17 mouse cellular contexts compared by ENCODE assay signal in genomic region chr2:7147303-7147702, GRCm38 (mm10).
"Had no signal": no experiment of that assay in that cellular context is flagged by ENCODE, and none has a peak within 500 bp of the region (broad histone marks: within the 10 kb centered on the region; RNA-seq: fewer than 3 reads in every experiment).

No protein-coding gene starts in this region.

- H3K9ac ChIP-seq: liver, embryonic 13.5 days; midbrain, embryonic 12.5 days; midbrain, embryonic 15.5 days had no signal

- H3K27me3 ChIP-seq: liver, embryonic 13.5 days; midbrain, embryonic 12.5 days; midbrain, embryonic 15.5 days had no signal

- H3K4me3 ChIP-seq: liver, embryonic 13.5 days; midbrain, embryonic 12.5 days; midbrain, embryonic 15.5 days; myocyte had no signal

- H3K27ac ChIP-seq: kidney, postnatal 0 days; liver, embryonic 13.5 days; midbrain, embryonic 12.5 days; midbrain, embryonic 15.5 days; stomach, postnatal 0 days had no signal

- H3K4me2 ChIP-seq: liver, embryonic 13.5 days; midbrain, embryonic 12.5 days; midbrain, embryonic 15.5 days had no signal

- H3K4me1 ChIP-seq: liver, embryonic 13.5 days; midbrain, embryonic 12.5 days; midbrain, embryonic 15.5 days had no signal

- H3K36me3 ChIP-seq: liver, embryonic 13.5 days; midbrain, embryonic 12.5 days; midbrain, embryonic 15.5 days had no signal

- H3K9me3 ChIP-seq: liver, embryonic 13.5 days; midbrain, embryonic 12.5 days; midbrain, embryonic 15.5 days had no signal

- DNase-seq: kidney, adult 2 months; kidney, postnatal 25 days; liver, embryonic 13.5 days; lung, adult 2 months; lung, postnatal 14 days; lung, postnatal 4 days; right cerebral cortex, adult 18-20 months; right cerebral cortex, postnatal 14 days; right cerebral cortex, postnatal 4 days; thymus, adult 2 months; thymus, postnatal 14 days; thymus, postnatal 4 days had no signal

- ATAC-seq: midbrain, embryonic 15.5 days had no signal
